Mouse (Mus musculus) midbrain, embryonic 11.5 days (tissue): Measurements from ENCODE around the gene A930033H14Rik. TPM values are rescaled to one million over a fixed set of nuclear protein-coding genes. Genes with fewer than 3 reads are reported as not detected.

Source experiments
- polyA plus RNA-seq: library from polyadenylated mRNA; unstranded; fragments of >200 nt; fragmentation: Nextera tagmentation; extraction: Ambion mirVana; gene quantifications from 2 replicates; pipeline ENCODE4 v1.2.1, GENCODE M21; 2014

The A930033H14Rik gene
- polyA plus RNA-seq, 1 experiment from 2014 or later = 0.82 TPM

Other genes with a start within 250 kb of the A930033H14Rik start
- 14.2 TPM in 2 replicates for gene Rhobtb1, start 61.7 kb downstream of the A930033H14Rik start, polyA plus RNA-seq
- gene Cdk1, start 139.8 kb upstream of the A930033H14Rik start, polyA plus RNA-seq = 408 and 424 TPM in 2 replicates
- gene Ank3, start 185.7 kb upstream of the A930033H14Rik start, polyA plus RNA-seq = 58.8 and 63.9 TPM in 2 replicates